Mouse (Mus musculus): Measurements from ENCODE around the gene Lancl2.

DNA sequence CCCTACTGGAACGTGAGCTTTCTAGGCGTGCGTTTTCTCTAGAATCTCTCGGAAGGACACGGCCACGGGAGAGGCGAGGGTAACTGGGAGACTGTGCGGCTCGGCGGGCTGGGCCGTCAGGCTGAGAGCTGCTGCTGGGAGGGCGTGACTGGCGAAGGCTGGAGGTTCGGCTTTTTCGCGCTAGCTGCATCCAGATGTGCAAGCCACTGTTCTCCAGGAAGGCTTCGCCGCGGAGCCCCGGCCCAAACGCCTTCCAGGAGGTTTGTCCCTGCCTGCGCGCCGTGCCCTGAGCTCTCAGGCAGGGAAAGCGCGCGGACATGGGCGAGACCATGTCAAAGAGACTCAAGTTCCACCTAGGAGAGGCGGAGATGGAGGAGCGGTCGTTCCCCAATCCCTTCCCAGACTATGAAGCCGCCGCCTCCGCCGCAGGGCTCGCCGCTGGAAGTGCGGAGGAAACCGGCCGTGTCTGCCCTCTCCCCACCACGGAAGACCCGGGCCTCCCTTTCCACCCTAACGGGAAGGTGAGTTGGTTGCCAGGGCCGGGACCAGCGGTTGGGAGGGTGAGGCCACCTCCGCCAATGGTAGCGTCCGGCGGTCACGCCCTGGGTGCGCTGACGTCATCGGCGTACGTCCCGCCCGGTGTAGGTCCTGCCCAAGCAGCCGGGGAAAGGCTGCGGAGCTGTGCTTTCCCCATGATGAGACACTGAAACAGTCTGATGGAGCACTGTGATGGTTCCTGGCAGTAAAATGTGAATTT lies 581 bp downstream of the Lancl2 start:
- TF ChIP-seq CTCF (conservative IDR thresholded peaks at IDR 0.05; ENCODE audit: insufficient read depth, insufficient read length, low read depth, low read length) (no peak), POLR2A (IDR thresholded peaks at IDR 0.05; ENCODE audit: low read depth, low read length) (peak; percentile 71)

Measured in kidney, adult 2 months (tissue).